Mouse (Mus musculus) thymus, postnatal 10 days (tissue): ENCODE data around the gene Gm3625.
"Not testable (repeated sequence)": the region's sequence is repeated elsewhere in the genome, so short reads cannot be mapped to it uniquely, and the experiment has no call there.

Experiments used
- DNase-seq, 2 experiments: peaks; one replicate each; pipeline ENCODE4 v3.0.0; 2021; ENCODE audit warnings: low spot score in 2 of 2

Gene Gm3625

DNA sequence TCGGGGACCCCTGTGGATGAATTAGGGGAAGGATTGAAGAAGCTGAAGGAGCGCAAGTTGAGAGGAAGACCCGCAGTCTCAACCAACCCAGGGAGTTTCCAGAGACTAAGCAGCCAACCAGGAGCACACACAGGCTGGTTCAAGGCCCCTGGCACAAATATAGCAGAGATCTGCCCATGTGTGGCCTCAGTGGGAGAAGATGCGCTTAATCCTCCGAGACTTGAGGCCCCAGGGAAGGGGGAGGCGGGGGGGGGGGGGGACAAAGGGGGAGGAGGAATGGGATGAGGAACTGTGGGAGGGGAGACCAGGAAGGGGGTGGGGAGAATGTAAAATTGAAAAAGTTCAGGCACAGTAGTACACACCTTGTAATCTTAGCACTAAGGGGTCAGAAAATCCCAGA lies 37.3 kb downstream of the Gm3625 start:
- DNase-seq, result no peak

DNA sequence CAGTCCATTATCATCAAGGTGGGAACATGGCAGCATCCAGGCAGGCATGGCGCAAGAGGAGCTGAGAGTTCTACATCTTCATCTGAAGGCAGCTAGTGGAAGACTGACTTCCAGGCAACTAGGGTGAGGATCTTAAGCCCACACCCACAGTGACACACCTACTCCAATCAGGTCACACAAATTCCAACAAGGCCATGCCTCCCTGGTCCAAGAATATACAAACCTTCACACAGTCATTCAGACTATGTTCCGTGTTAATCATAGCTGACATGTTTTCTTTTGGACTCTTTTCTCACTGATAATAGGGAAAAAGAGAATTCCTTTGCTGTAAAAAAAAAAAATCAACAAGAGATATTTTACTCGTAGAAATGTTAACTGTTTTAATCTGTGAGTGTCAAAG lies 39.0 kb downstream of the Gm3625 start:
- DNase-seq, result not testable (repeated sequence)

DNA sequence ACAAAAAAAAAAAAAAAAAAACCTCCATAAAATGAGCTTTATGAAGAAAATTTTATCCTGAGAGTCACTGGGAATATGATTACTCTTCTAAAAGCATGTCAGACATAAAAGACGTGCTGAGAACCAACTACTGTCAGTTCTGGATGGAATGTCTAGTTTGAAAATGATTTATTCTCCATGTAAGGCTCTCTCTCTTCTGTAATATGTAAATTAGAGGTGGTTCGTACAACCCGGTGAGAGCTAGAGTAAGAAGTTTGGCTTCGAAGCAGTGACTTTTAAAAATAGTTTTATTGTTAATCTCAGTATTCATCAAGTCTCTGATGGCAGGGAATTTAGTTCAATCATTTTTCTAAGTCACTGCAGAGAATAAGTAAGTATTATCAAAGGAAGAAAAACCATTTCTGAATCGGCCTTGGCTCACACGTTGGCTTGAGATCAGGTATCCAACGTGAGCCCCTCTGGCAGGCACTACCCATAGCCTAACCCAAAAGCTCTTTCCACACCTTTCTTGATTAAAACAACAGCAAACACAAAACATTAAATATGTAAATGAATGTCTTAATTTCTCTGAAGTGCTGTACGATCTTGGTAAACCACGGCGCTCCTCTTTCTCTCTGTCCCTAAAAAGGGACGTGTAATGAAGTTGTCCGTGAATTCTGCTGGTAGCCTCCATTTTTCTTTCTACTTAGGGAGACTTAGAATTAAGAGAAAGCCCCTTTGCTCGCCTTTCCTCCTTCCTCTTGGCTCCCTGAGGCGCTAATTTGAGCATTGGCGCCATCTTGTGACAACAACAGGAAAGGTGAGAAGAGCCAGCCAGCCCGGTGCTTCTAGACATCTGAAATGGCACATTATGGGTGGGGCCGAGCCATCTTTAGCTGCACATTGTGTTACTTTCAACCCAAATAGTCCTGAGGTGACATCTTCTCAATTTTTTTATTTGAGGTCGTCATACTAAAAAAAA lies 44.4 kb downstream of the Gm3625 start:
- DNase-seq, result peak; percentile 59 to 78

DNA sequence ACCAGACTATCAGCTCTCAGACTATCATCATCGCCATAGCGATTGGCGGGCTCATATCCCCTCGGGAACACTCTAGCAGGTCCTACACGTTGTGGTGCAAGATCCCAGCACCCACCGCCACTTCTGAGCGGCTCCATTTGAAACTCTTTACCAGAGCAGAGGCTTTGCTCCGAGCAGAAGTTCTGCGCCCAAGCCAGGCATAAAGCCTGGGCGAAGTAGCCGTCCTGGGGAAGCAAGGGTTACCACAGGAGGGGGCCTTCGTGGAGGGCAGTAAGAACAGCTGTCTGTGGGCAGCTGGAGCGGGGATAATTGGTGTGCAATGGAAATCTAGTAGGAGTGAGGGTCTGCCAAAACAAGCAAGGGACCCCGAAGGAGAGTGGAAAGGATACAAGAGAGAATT lies 45.2 kb downstream of the Gm3625 start:
- no peak for DNase-seq

DNA sequence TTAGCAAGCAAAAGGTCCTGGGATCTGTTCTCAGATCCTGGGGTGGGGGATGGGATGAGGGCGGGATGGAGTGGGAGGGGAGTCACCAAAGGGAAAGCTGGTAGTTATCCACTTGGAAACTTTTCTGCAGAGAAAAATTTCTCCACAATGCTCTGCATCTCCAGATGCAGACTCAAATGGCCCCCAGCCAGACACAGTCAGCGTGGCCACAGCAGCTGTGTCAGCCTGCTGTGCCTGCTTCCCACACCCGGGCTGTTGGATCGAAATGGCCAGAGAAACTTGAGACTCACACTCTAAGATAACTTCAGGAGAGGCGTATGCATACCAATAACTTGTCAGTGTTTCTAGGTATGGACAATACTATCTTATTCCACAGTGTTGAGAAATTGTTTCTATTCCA lies 46.2 kb downstream of the Gm3625 start:
- DNase-seq, result no peak

DNA sequence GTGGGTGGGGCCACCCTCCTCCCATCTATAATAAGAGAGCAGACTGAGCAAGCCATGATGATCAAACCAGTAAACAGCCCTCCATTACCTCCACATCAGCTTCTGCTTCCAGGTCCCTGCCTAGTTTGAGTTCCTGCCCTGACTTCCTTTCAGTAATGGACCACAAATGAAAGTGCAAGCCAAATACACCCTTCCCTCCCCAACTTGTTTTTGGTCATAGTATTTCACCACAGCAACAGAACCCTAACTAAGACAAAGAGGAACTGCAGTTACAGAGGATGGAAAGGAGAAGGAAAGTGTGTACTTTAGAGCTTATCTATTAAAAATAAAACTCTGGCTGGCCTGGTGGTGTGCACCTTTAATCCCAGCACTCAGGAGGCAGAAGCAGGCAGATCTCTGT lies 47.3 kb downstream of the Gm3625 start:
- DNase-seq, result no peak

DNA sequence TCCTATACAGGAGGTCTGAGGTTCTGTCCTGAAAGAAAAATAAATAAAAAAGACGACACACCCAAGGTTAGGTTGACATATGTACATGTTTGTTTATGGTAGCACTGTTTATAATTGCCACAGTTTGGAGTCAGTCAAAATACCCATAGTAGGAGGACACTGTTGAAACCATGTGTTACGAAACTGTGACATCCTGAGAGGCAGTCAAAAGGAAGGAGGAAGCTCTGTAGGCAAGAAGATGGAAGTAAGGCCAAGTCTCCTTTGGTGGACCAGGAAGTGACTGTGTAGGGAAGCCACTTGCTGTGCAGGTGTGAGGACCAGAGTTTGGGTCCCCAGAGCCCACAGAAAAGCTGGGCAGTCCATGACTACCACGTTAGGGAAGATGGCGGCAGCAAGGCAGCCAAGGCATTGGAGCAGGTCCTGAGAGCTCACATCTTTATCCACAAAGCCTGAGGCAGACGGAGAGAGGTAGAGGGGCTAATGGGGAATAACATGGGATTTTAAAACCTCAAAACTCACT lies 48.3 kb downstream of the Gm3625 start:
- no peak for DNase-seq
